Mouse (Mus musculus) adrenal gland, postnatal 4 days (tissue): ENCODE measurements at regions not wholly inside any gene's neighbourhood (a gene's known extent, or its start where the extent isn't known, plus 50 kb on each side); places are given as distances from the start of the nearest gene placed in this dataset.

ENCODE experiments used
- DNase-seq, 2 experiments: peaks; one replicate each; pipeline ENCODE4 v3.0.0; 2021 to 2022; ENCODE audit warnings: low spot score in 2 of 2, mixed read lengths in 2 of 2

- DNase-seq: no peak
Observed at GRCm38 (mm10) chrX:10984894-10985293, 270.1 kb downstream of the Mid1ip1 start.

- DNase-seq: no peak
Observed at GRCm38 (mm10) chrX:10991871-10992210, 277.0 kb downstream of the Mid1ip1 start.

GRCm38 (mm10) chrX:10992211-10993004, 277.6 kb downstream of the Mid1ip1 start:
- DNase-seq: no peak

- DNase-seq: no peak
Observed at GRCm38 (mm10) chrX:10993005-10993377, 278.2 kb downstream of the Mid1ip1 start.

GRCm38 (mm10) chrX:10994910-10995309, 280.1 kb downstream of the Mid1ip1 start:
- DNase-seq: no peak

- no peak for DNase-seq
Observed at GRCm38 (mm10) chrX:11001180-11001579, 286.4 kb downstream of the Mid1ip1 start.

- DNase-seq: no peak
Observed at GRCm38 (mm10) chrX:11039278-11039677, 259.8 kb upstream of the H2al1a start.

- no peak for DNase-seq
Observed at GRCm38 (mm10) chrX:11046769-11047168, 252.3 kb upstream of the H2al1a start.

GRCm38 (mm10) chrX:11082171-11082570, 216.9 kb upstream of the H2al1a start:
- no peak for DNase-seq

GRCm38 (mm10) chrX:11082845-11083244, 216.2 kb upstream of the H2al1a start:
- no peak for DNase-seq

GRCm38 (mm10) chrX:11086257-11087072, 212.6 kb upstream of the H2al1a start:
- no peak for DNase-seq

GRCm38 (mm10) chrX:11087913-11088312, 211.1 kb upstream of the H2al1a start:
- no peak for DNase-seq

- no peak for DNase-seq
Observed at GRCm38 (mm10) chrX:11088506-11088905, 210.6 kb upstream of the H2al1a start.

- no peak for DNase-seq
Observed at GRCm38 (mm10) chrX:11090432-11090831, 208.6 kb upstream of the H2al1a start.

GRCm38 (mm10) chrX:11097581-11098254, 201.3 kb upstream of the H2al1a start:
- DNase-seq: no peak

- no peak for DNase-seq
Observed at GRCm38 (mm10) chrX:11098366-11098765, 200.7 kb upstream of the H2al1a start.

- DNase-seq: no peak
Observed at GRCm38 (mm10) chrX:11099146-11100087, 199.6 kb upstream of the H2al1a start.

GRCm38 (mm10) chrX:11100935-11101334, 198.1 kb upstream of the H2al1a start:
- DNase-seq: no peak

GRCm38 (mm10) chrX:11131253-11131652, 167.8 kb upstream of the H2al1a start:
- no peak for DNase-seq

GRCm38 (mm10) chrX:11139971-11140421, 159.1 kb upstream of the H2al1a start:
- no peak for DNase-seq

- DNase-seq: no peak
Observed at GRCm38 (mm10) chrX:11141294-11141693, 157.8 kb upstream of the H2al1a start.
